Mouse (Mus musculus): ENCODE measurements at regions not wholly inside any gene's neighbourhood (a gene's known extent, or its start where the extent isn't known, plus 50 kb on each side); places are given as distances from the start of the nearest gene placed in this dataset.

DNA sequence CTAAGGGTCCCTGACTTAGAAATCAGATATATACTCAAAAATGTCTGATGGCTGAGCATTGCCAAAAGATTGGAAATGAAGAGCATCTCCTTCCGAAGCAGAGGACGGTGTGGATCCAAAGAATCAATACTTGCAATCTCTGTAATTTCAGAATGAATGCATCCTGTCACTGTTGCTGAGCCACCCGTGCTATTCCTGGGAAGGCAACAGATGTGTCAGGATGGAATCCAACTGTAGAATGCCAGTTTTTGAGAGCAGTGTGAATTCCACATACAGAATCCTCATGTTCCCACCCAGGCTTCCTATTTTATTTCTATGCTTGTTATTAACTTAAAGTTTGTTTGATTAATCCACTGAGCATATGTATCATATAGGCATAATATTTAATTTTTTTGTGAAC lies 633.9 kb downstream of the Kcnj2 start:
- no peak for TF ChIP-seq CTCF (IDR thresholded peaks at IDR 0.05; ENCODE audit: extremely low read depth, insufficient read depth, insufficient read length, insufficient replicate concordance)
- no peak for TF ChIP-seq POLR2A (IDR thresholded peaks at IDR 0.05; ENCODE audit: low read depth, low read length)
- WGBS, result 88% methylated on average over 3 of the region's 3 CpGs
- no peaks in the 10 kb centered on the region for H3K36me3 ChIP-seq (ENCODE audit: control insufficient read depth, insufficient read depth, low read length)
- H3K27me3 ChIP-seq (ENCODE audit: control insufficient read depth, insufficient read depth, low read length), result no peaks in the 10 kb centered on the region
- no peak for DNase-seq (ENCODE audit: low read depth in 1 of 2, low spot score in 2 of 2)
- no peak overlapping the region for H3K4me3 ChIP-seq (ENCODE audit: extremely low read depth, insufficient read depth, insufficient read length)
- H3K4me1 ChIP-seq (ENCODE audit: control insufficient read depth, insufficient read depth, insufficient read length), result no peaks in the 10 kb centered on the region
- H3K27ac ChIP-seq (ENCODE audit: insufficient read depth, low read length), result no peak overlapping the region

DNA sequence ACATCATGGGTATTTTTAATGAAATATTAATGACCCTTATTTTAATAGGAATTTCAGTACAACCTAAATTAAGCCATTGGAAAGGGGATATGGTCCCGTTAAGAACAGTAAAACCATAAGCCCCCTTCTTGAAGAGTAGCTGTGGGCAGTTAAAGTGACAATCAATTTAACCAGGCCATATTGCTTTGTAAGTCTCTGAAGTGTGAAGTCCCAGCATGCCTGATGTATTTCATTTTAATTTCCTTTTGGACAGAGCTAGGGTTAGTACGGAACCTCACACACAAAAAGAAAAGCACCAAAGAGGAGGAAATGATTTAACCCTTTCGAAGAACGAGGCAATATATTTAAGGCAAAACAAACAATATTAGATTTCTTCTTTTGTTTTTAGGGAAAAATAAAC lies 640.9 kb downstream of the Kcnj2 start:
- no peaks in the 10 kb centered on the region for H3K4me1 ChIP-seq (ENCODE audit: control insufficient read depth, insufficient read depth, insufficient read length)
- no peak overlapping the region for H3K4me3 ChIP-seq (ENCODE audit: extremely low read depth, insufficient read depth, insufficient read length)
- H3K27ac ChIP-seq (ENCODE audit: insufficient read depth, low read length), result no peak overlapping the region
- H3K27me3 ChIP-seq (ENCODE audit: control insufficient read depth, insufficient read depth, low read length), result no peaks in the 10 kb centered on the region
- no peak for TF ChIP-seq CTCF (IDR thresholded peaks at IDR 0.05; ENCODE audit: extremely low read depth, insufficient read depth, insufficient read length, insufficient replicate concordance)
- TF ChIP-seq POLR2A (IDR thresholded peaks at IDR 0.05; ENCODE audit: low read depth, low read length), result no peak
- no peak for DNase-seq (ENCODE audit: low read depth in 1 of 2, low spot score in 2 of 2)
- WGBS, result 66% methylated on average over 4 of the region's 4 CpGs
- H3K36me3 ChIP-seq (ENCODE audit: control insufficient read depth, insufficient read depth, low read length), result no peaks in the 10 kb centered on the region

DNA sequence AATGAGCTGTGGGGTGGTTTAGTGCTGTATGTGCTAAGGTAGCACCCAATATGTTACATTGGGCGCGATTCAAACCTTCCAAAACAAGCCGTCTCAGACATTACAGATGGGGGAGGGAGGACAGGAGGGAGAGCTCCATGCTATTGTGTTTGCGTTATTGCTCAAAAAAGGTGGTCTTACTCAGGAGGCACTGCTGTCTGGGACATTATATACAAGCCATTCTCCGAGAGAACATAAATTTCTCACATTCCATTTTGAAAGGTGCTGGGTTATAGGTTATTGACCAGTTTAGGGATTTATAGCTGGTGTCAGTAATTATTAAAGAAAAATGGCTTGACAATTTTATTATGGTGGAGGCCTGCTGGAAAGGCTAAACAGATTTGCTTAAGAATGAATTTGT lies 649.4 kb downstream of the Kcnj2 start:
- DNase-seq (ENCODE audit: low read depth in 1 of 2, low spot score in 2 of 2), result no peak
- no peaks in the 10 kb centered on the region for H3K36me3 ChIP-seq (ENCODE audit: control insufficient read depth, insufficient read depth, low read length)
- H3K27ac ChIP-seq (ENCODE audit: insufficient read depth, low read length), result no peak overlapping the region
- no peaks in the 10 kb centered on the region for H3K4me1 ChIP-seq (ENCODE audit: control insufficient read depth, insufficient read depth, insufficient read length)
- no peaks in the 10 kb centered on the region for H3K27me3 ChIP-seq (ENCODE audit: control insufficient read depth, insufficient read depth, low read length)
- 91% methylated on average over 5 of the region's 5 CpGs for WGBS
- TF ChIP-seq POLR2A (IDR thresholded peaks at IDR 0.05; ENCODE audit: low read depth, low read length) (no peak), CTCF (IDR thresholded peaks at IDR 0.05; ENCODE audit: extremely low read depth, insufficient read depth, insufficient read length, insufficient replicate concordance) (no peak)
- no peak overlapping the region for H3K4me3 ChIP-seq (ENCODE audit: extremely low read depth, insufficient read depth, insufficient read length)

DNA sequence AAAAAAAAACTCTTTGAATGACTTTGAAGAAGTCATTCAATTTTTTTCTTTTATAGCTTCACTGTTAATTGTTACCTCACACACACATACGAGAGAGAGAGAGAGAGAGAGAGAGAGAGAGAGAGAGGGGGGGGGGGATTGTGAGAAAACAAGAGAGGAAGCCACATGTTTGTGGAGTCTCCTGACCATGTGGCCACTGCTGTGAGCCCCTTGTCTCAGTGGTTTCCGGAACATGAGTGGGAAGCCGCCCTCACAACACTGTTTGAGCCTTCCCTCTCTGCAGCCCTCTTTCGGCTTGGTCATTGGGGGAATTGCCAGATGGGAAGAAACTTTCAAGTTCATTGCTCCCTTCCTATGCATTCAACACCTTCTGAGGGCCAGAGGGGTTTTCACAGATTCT lies 656.3 kb downstream of the Kcnj2 start:
- Histone ChIP-seq H3K27me3 (ENCODE audit: control insufficient read depth, insufficient read depth, low read length) (no peaks in the 10 kb centered on the region), H3K4me3 (ENCODE audit: extremely low read depth, insufficient read depth, insufficient read length) (no peak overlapping the region), H3K36me3 (ENCODE audit: control insufficient read depth, insufficient read depth, low read length) (no peaks in the 10 kb centered on the region), H3K4me1 (ENCODE audit: control insufficient read depth, insufficient read depth, insufficient read length) (no peaks in the 10 kb centered on the region), H3K27ac (ENCODE audit: insufficient read depth, low read length) (no peak overlapping the region)
- DNase-seq (ENCODE audit: low read depth in 1 of 2, low spot score in 2 of 2), result no peak
- WGBS, result 43% methylated on average over 4 of the region's 4 CpGs
- TF ChIP-seq POLR2A (IDR thresholded peaks at IDR 0.05; ENCODE audit: low read depth, low read length), result no peak

DNA sequence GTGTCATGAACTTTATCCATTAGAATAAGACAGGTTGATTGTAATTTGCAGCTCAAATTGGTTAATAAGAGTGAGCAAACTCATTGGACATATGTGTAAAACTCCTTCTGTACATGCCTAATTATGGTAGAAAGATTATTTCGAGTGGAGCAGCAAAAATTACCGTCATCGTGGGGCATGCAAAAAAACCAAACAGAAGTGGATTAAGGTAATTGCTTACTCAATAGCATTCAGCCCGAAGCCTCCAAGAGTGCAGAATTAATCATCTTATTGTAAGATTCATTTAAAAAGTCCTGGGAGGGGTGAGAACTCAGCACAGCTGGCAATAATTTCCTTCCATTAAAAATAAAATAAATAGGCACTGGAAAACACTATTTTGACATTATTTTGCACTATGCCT lies 662.2 kb downstream of the Kcnj2 start:
- no peaks in the 10 kb centered on the region for H3K36me3 ChIP-seq (ENCODE audit: control insufficient read depth, insufficient read depth, low read length)
- H3K4me3 ChIP-seq (ENCODE audit: extremely low read depth, insufficient read depth, insufficient read length), result no peak overlapping the region
- DNase-seq (ENCODE audit: low read depth in 1 of 2, low spot score in 2 of 2), result no peak
- no peak overlapping the region for H3K27ac ChIP-seq (ENCODE audit: insufficient read depth, low read length)
- no peak for TF ChIP-seq POLR2A (IDR thresholded peaks at IDR 0.05; ENCODE audit: low read depth, low read length)
- no peak for TF ChIP-seq CTCF (IDR thresholded peaks at IDR 0.05; ENCODE audit: extremely low read depth, insufficient read depth, insufficient read length, insufficient replicate concordance)
- no peaks in the 10 kb centered on the region for H3K4me1 ChIP-seq (ENCODE audit: control insufficient read depth, insufficient read depth, insufficient read length)
- 84% methylated on average over 4 of the region's 4 CpGs for WGBS
- H3K27me3 ChIP-seq (ENCODE audit: control insufficient read depth, insufficient read depth, low read length), result no peaks in the 10 kb centered on the region

DNA sequence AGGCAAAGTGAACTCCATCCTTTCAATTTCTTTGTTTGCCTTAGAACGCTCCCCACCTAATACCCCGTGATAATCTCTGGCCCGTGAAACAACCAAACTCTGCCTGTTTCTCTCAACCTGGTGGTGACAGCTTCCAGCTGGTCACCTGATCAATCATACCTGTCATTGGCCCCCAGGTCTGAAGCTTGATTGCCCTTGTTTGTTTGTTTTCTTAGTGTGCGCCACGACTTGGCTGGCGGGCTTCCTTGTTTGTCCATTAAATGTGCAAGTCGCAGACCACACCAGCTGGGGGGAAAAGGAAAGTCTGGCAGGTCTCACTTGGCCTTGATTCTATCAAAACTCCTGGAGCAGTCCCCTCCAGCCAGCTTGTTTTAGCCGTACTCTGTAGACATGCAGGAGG lies 666.1 kb downstream of the Kcnj2 start:
- Histone ChIP-seq H3K27me3 (ENCODE audit: control insufficient read depth, insufficient read depth, low read length) (no peaks in the 10 kb centered on the region), H3K36me3 (ENCODE audit: control insufficient read depth, insufficient read depth, low read length) (no peaks in the 10 kb centered on the region), H3K4me3 (ENCODE audit: extremely low read depth, insufficient read depth, insufficient read length) (no peak overlapping the region), H3K27ac (ENCODE audit: insufficient read depth, low read length) (no peak overlapping the region), H3K4me1 (ENCODE audit: control insufficient read depth, insufficient read depth, insufficient read length) (no peaks in the 10 kb centered on the region)
- DNase-seq (ENCODE audit: low read depth in 1 of 2, low spot score in 2 of 2), result no peak
- 74% methylated on average over 8 of the region's 8 CpGs for WGBS
- TF ChIP-seq CTCF (IDR thresholded peaks at IDR 0.05; ENCODE audit: extremely low read depth, insufficient read depth, insufficient read length, insufficient replicate concordance) (no peak), POLR2A (IDR thresholded peaks at IDR 0.05; ENCODE audit: low read depth, low read length) (no peak)

DNA sequence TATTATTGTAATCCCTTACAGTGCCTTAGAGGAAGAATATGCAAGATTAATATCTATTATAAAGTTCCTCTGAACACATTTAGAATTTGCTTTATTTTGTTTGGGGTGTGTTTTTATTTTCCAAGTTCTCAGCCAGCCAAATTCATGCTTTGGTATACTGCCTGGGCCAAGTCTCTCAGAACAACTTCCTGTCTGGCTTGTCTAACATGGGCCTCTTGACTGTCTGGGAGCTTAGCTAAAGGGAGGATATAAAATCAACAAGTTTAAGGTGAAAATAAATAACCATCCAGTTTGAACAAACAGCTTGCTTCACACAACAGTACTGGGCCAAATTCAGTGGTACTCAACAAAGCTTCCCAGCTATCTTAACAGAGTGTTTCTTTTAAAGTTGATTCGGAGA lies 669.5 kb downstream of the Kcnj2 start:
- no peak overlapping the region for H3K4me3 ChIP-seq (ENCODE audit: extremely low read depth, insufficient read depth, insufficient read length)
- no peaks in the 10 kb centered on the region for H3K36me3 ChIP-seq (ENCODE audit: control insufficient read depth, insufficient read depth, low read length)
- WGBS, result 93% methylated on average over 1 of the region's 1 CpGs
- H3K27ac ChIP-seq (ENCODE audit: insufficient read depth, low read length), result no peak overlapping the region
- no peaks in the 10 kb centered on the region for H3K27me3 ChIP-seq (ENCODE audit: control insufficient read depth, insufficient read depth, low read length)
- no peaks in the 10 kb centered on the region for H3K4me1 ChIP-seq (ENCODE audit: control insufficient read depth, insufficient read depth, insufficient read length)
- no peak for TF ChIP-seq CTCF (IDR thresholded peaks at IDR 0.05; ENCODE audit: extremely low read depth, insufficient read depth, insufficient read length, insufficient replicate concordance)
- TF ChIP-seq POLR2A (IDR thresholded peaks at IDR 0.05; ENCODE audit: low read depth, low read length), result no peak
- no peak for DNase-seq (ENCODE audit: low read depth in 1 of 2, low spot score in 2 of 2)

All from spleen, adult 2 months (tissue).